Mouse (Mus musculus) brain, embryonic 14.5 days (tissue): ENCODE measurements around the gene Pacs1.

Experiments used
- CTCF ChIP-seq: fragments of 200-500 bp; IDR thresholded peaks from 2 replicates; pipeline ENCODE4 v1.5.1; 2012; ENCODE audit warnings: inconsistent platforms, mild to moderate bottlenecking, moderate library complexity, borderline replicate concordance; ENCODE audit not compliant: insufficient read depth, insufficient read length; ENCODE audit errors: extremely low read depth
- POLR2A ChIP-seq: fragments of 200-500 bp; IDR thresholded peaks from 2 replicates; pipeline ENCODE4 v1.6.1; 2012; ENCODE audit warnings: mild to moderate bottlenecking, inconsistent platforms, borderline replicate concordance; ENCODE audit not compliant: poor library complexity, insufficient read depth, insufficient read length, severe bottlenecking; ENCODE audit errors: extremely low read depth

GRCm38 (mm10) chr19:5094746-5095417 is 178.0 kb downstream of the Pacs1 start:
- TF ChIP-seq POLR2A (no peak), CTCF (no peak)
